Mouse (Mus musculus) ES-Bruce4 (cell line): ENCODE results near the gene Pam. TPM values are rescaled to one million over a fixed set of nuclear protein-coding genes. Genes with fewer than 3 reads are reported as not detected.

ENCODE experiments used
- H3K27ac ChIP-seq: 2 replicates; pipeline ENCODE4 v1.5.1; 2012; ENCODE audit warnings: low read length, inconsistent platforms; ENCODE audit not compliant: insufficient read depth
- H3K27me3 ChIP-seq: 2 replicates; pipeline ENCODE4 v1.6.1; 2012; ENCODE audit warnings: mild to moderate bottlenecking, low read length, inconsistent platforms; ENCODE audit not compliant: control insufficient read depth, poor library complexity, insufficient read depth, severe bottlenecking
- H3K36me3 ChIP-seq: 2 replicates; pipeline ENCODE4 v1.6.1; 2012; ENCODE audit warnings: inconsistent platforms, mild to moderate bottlenecking, low read length, moderate library complexity; ENCODE audit not compliant: control insufficient read depth, poor library complexity, insufficient read depth, severe bottlenecking
- H3K4me1 ChIP-seq: one replicate; pipeline ENCODE4 v1.8.1; 2011; ENCODE audit warnings: low read length; ENCODE audit not compliant: control insufficient read depth, insufficient read depth
- H3K4me3 ChIP-seq: 2 replicates; pipeline ENCODE4 v1.5.1; 2011; ENCODE audit warnings: low read depth, mild to moderate bottlenecking, low read length
- H3K9ac ChIP-seq: 2 replicates; pipeline ENCODE4 v1.6.1; 2012; ENCODE audit warnings: low read depth, mild to moderate bottlenecking, inconsistent platforms; ENCODE audit not compliant: poor library complexity, severe bottlenecking
- H3K9me3 ChIP-seq: replicated peaks from 2 replicates; pipeline ENCODE4 v1.6.1; 2012; ENCODE audit warnings: mild to moderate bottlenecking, low read length, inconsistent platforms; ENCODE audit not compliant: control insufficient read depth, poor library complexity, insufficient read depth, severe bottlenecking
- CTCF ChIP-seq: IDR thresholded peaks from one replicate; pipeline ENCODE4 v1.8.1; 2011; ENCODE audit warnings: low read depth, low read length
- EP300 ChIP-seq: IDR thresholded peaks from 2 replicates; pipeline ENCODE4 v1.6.1; 2011; ENCODE audit warnings: low read depth, low read length; ENCODE audit not compliant: insufficient read depth
- POLR2A ChIP-seq: IDR thresholded peaks from one replicate; pipeline ENCODE4 v1.8.1; 2011; ENCODE audit warnings: low read length; ENCODE audit not compliant: insufficient read depth
- polyA plus RNA-seq: library from polyadenylated mRNA; stranded (reverse); fragments of >200 nt; gene quantifications from 2 replicates; pipeline ENCODE4 v1.2.4, GENCODE M21; 2011; ENCODE audit warnings: low read depth; ENCODE audit not compliant: missing spikeins, insufficient read depth, insufficient read length

Pam gene
- polyA plus RNA-seq, 1 experiment = 17.8 TPM

DNA sequence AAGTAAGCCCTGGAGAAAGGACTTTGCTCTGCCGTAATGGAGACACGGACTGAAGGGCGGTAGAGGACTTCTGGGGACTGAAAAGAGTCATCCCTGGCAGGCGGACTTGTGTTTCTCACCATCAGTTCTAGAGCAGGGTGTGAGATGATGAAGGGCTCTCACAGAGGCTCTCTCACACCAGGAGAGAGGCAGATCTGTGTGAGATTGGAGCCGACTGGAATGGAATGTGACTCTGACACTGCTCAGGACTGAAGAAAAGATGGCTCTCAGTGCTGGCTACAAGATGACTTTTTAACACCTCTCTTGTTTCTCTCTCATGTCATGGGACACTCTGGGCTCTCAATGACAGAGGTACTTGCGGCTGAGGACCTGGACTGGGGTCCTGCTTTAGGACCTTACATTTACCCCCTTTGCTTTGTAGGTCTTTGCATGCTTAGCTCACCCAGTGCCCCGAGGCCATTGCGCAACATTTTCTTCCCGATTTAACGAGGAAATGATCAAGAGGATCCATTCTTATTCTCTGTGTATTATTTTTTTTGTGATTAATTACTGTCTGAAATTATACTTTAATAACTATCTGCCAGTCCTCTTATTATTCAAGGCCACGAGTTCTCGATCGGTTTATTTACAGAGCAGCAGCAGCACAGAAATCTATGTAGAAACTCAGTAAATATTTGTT lies 10.7 kb downstream of the Pam start:
- Histone ChIP-seq H3K27me3 (no peaks in the 10 kb centered on the region), H3K9me3 (no peaks in the 10 kb centered on the region), H3K27ac (no peak overlapping the region), H3K4me3 (no peak overlapping the region), H3K9ac (no peak overlapping the region), H3K36me3 (no peaks in the 10 kb centered on the region), H3K4me1 (peaks cover 2% of the 10 kb centered on the region)
- no peak for TF ChIP-seq EP300
- TF ChIP-seq CTCF = no peak
- TF ChIP-seq POLR2A = no peak

- Histone ChIP-seq H3K4me3 (no peak overlapping the region), H3K27ac (no peak overlapping the region), H3K27me3 (no peaks in the 10 kb centered on the region), H3K9me3 (no peaks in the 10 kb centered on the region), H3K36me3 (no peaks in the 10 kb centered on the region), H3K9ac (no peak overlapping the region), H3K4me1 (peaks cover 2% of the 10 kb centered on the region)
- TF ChIP-seq CTCF (no peak), EP300 (no peak), POLR2A (no peak)
Observed at GRCm38 (mm10) chr1:98083508-98083907, 11.9 kb downstream of the Pam start.

- Histone ChIP-seq H3K4me1 (peaks cover 2% of the 10 kb centered on the region), H3K27me3 (no peaks in the 10 kb centered on the region), H3K36me3 (no peaks in the 10 kb centered on the region), H3K9ac (no peak overlapping the region), H3K4me3 (no peak overlapping the region), H3K9me3 (no peaks in the 10 kb centered on the region), H3K27ac (no peak overlapping the region)
- TF ChIP-seq CTCF = no peak
- no peak for TF ChIP-seq POLR2A
- TF ChIP-seq EP300 = no peak
Observed at GRCm38 (mm10) chr1:98082988-98083387, 12.5 kb downstream of the Pam start.

DNA sequence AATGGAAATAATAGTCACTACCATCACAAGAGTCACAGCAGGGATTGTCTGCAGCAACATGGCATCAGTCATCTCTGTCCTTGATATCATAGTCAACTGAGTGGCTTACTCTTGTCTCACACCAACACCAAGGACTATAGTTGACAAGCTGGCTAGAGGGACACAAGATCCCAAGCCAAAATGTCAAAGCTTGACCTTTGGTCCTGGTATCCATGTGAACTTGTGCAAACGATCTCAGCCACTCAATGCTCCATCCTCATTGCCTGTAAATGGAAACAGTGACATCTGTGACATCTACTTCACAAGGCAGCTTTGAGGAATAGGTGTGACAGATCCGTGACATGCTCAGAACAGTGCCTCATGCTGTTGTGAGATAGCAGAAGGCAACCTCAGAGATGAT lies 15.0 kb downstream of the Pam start:
- Histone ChIP-seq H3K9me3 (no peaks in the 10 kb centered on the region), H3K9ac (no peak overlapping the region), H3K27ac (no peak overlapping the region), H3K36me3 (no peaks in the 10 kb centered on the region), H3K4me3 (no peak overlapping the region), H3K4me1 (peaks cover 2% of the 10 kb centered on the region), H3K27me3 (no peaks in the 10 kb centered on the region)
- no peak for TF ChIP-seq CTCF
- no peak for TF ChIP-seq EP300
- no peak for TF ChIP-seq POLR2A

DNA sequence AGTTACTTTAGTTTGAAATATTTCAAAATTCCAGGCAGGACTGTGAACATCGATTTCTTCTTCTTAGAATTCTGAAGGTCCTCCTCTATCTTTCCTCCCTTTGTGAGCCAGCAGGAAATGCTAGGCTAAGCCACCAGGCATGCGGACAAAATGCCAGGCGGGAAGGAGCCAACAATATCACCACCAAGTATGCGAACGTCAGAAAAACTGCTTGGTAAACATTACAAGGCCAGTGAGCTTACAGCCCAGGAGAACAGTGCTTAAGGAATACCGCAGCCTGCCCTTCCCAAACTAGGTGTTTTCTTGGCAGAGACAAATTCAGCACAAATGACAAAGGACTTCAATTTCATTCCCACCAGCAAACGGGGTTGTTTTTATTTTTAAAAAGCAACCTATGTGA lies 15.8 kb downstream of the Pam start:
- H3K9me3 ChIP-seq = no peaks in the 10 kb centered on the region
- no peaks in the 10 kb centered on the region for H3K27me3 ChIP-seq
- no peak overlapping the region for H3K27ac ChIP-seq
- H3K4me1 ChIP-seq = no peaks in the 10 kb centered on the region
- H3K4me3 ChIP-seq = no peak overlapping the region
- TF ChIP-seq EP300 = no peak
- TF ChIP-seq POLR2A = no peak
- no peak overlapping the region for H3K9ac ChIP-seq
- H3K36me3 ChIP-seq = no peaks in the 10 kb centered on the region

DNA sequence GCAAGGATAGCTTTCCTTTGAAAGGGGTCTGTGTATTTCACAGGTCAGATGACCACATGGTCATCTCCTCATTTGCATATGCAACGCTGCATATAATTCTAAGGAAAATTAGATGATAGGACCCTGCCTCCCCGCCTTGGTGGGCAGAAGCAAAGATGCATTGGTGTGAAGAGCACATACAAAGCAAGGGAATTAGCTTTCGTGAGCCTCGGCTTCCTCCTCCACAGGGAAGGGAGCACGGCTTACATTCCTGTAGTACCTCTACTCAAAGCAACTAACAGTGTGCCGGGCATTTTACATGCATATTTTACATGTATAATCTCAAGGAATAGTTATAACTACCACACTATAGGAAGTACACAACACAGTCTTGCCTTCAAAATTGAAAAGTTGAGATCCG lies 16.7 kb downstream of the Pam start:
- Histone ChIP-seq H3K27me3 (no peaks in the 10 kb centered on the region), H3K9me3 (no peaks in the 10 kb centered on the region), H3K27ac (no peak overlapping the region), H3K4me1 (no peaks in the 10 kb centered on the region), H3K9ac (no peak overlapping the region), H3K4me3 (no peak overlapping the region), H3K36me3 (no peaks in the 10 kb centered on the region)
- TF ChIP-seq EP300 (no peak), POLR2A (no peak), CTCF (no peak)
